Mouse (Mus musculus): ENCODE measurements around the gene Pigs. TPM values are rescaled to one million over a fixed set of nuclear protein-coding genes. Genes with fewer than 3 reads are reported as not detected.

Gene Pigs
- polyA plus RNA-seq, 1 experiment: 64.4 TPM

DNA sequence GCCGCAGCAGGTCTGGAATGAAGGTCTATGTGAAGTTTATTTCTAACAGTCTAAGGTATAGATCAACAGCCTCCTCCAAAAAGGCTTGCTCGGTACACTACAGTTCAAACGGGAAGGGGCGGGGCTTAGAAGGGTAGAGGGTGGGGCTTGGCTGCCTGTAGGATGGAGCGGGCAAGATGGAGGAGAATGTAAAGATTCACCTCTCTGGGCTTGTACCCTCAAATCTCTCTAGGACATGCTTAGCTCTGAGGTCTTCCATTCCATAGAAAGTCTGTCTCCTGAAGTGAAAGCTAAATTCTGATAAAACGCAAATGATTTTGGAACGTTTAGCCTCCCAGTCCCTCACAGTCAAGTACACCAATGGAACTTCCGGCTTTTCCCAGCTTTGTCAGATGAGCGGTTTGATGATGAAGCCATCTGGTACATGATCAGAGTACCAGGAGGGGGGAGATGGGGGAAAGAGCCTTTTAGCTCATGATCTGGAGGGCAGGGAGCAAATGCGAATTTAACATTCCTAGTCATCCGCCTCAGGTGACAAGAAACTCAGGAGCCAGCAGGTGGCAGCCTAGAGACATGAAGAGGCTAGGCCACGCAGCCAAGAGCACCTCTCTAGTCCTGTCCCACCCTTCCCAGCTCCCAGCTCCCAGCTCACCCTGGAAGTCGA lies 32.0 kb downstream of the Pigs start:
- 10% methylated on average over 13 of the region's 13 CpGs for WGBS
- no peak for DNase-seq (ENCODE audit: low read depth, low spot score)

DNA sequence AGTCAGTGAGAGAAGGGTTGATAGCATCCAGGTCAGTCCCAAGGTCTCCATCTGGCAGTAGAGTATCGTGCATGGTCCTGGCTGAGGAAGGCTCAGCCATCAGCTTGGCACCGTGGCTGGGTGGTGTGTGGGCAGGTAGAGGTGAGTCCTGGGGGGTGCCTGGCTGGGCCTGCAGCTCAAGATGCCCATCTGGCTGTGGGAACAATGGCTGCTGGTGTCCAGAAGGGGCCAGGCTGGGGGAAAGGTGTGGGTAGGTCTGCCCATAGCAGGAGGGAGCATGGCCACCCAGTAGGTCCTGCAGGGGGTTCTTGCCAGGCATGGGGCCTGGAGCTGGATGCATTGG lies 32.5 kb downstream of the Pigs start:
- no peak for DNase-seq (ENCODE audit: low read depth, low spot score)
- 67% methylated on average over 2 of the region's 2 CpGs for WGBS

DNA sequence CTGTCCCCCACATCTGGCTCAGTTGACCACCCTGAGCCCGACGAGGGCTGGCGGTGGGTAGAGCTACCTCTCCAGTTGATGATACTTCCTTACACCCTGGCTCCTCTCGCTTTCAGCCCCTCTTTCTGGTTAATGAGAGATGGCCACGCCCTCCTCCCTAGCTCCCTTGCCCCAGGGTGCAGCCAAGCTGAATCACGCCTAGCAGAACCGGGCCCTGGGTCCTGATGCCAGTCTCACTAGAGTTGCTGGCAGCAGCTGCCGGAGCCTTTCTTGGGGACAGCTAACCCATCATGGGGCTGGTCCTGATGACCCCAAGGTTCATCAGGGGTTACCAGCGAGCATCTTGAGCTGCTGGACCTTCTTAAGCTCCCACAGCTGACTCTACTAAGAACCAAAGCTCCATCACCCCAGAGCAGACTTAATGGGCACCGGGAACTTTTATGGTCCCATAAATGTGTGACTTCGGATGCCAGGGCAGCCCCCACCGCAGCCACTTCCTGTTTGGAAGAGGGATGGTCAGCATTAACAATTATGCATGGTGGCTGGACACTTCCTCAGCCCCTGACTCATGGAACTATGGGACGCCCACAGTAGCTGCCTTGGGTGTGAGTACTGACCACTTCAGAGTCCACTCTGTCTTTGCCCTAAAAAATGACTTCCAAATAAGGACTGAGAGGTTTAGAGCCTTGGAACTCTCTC lies 35.2 kb downstream of the Pigs start:
- DNase-seq (ENCODE audit: low read depth, low spot score): no peak
- 28% methylated on average over 13 of the region's 13 CpGs for WGBS

DNA sequence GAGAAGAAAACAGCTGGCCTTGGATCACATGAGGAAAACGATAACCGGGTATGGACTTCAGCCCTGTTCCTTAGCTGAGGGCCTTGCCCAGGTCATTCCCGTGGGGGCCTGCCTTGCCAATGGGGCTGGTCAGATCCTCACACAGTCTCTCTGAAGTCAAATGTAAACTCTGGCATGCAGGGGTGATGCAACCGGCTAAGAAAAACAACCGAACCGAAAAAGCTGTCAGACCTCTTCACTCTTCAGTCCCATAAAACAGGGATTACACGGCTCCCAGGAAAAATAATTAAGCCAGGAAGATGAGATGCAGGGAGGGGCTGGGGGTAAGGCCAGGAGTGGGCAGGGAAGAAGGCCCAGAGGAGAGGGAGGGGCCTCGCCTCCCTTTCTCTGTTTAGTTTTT lies 35.9 kb downstream of the Pigs start:
- WGBS: 9% methylated on average over 7 of the region's 8 CpGs
- DNase-seq (ENCODE audit: low read depth, low spot score): no peak

DNA sequence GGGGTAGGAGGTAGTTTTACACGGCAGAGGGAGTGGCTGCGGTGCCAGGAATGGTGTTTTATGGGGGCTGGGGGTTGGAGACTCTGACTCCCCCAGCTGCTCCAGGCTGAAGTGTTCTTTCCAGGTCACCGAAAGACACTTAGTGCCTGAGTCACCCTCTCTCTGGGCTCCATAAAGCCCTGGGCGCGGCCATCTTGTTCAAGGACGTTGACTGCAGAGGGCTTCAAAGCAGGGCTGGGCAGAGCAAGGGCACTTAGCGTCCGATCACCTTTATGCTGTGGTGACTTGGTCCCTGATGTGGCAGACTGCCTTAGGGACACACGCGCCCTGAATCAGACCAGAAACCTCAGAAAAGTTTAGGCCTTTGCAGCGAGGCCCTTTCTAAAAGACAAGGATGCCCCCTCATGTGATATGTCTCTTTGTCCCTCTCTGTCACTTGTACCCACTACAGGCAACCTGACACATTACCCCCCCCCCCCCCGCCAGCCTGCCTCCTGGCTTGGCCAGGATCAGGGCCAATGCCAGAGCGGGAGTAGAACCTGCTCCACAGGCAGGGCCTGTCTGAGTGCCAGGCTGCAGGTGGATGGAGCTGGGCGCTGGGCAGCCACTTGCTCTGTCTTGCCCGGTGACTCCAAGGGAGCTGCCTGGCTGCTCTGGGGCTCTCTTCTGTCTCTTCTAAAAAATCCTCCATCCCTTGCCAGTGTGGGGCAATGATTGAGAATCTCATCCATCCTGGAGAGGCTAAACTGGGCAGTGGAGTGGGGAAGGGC lies 39.4 kb downstream of the Pigs start:
- DNase-seq (ENCODE audit: low read depth, low spot score): no peak
- WGBS: 54% methylated on average over 15 of the region's 15 CpGs

DNA sequence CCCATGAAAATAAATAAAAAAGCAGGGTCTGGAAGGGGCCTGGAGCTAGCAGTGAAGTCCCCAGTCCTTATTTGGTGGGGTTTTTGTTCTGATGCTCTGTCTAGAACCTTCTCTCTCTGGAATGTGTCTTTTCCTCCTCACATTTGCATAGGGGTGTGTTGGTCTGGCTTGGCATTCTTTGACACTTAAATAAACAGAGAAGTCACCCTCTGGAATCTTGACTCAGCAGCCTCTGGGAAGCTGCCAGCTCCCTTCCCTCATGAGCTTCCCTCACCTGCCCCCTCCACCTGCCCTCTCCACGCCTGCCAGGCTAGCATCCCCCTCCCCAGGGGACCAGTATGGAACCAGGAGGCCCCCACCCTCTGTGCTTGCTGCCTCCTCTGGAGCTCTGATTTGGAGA lies 42.2 kb downstream of the Pigs start:
- no peak for DNase-seq (ENCODE audit: low read depth, low spot score)
- 14% methylated on average over 1 of the region's 1 CpGs for WGBS

DNA sequence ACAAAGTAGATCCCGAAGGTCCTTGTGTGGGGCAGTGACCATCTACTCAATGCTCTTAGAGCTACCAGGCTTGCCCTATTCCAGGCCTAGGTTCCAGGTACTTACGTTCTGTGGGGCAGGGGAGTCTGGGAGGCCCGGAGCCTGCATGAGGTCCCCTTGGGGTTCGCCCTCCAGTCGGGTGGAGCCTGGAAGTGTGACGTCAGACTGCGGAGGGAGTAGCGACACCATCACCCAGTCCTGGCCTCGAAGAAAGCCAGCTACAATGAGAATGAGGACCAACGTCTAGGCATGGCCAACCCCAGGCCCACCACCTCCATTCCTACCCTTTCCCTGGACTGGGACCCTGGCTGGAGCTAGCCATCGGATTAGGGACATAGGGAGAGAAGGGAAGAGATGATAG lies 43.5 kb downstream of the Pigs start:
- DNase-seq (ENCODE audit: low read depth, low spot score): no peak
- WGBS: 92% methylated on average over 11 of the region's 11 CpGs

DNA sequence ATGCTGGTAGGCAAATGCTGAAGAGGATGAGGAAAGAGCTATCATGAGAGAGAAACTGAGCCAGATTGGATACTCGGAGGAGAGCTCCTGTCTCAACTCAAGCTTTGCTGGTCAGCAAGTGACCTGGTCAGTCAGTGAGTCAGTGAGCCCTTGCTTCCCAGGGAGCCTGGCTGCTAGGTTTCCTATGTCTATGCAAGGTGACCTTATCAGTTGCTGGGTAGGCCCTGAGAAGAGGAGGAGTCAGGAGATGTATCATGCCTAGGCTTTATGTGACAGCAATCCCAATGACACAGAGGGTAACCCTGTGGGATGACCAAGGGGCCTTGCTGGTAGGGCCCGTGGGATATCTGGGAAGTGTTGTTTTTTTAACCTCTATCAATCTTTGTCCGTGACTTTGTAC lies 44.0 kb downstream of the Pigs start:
- no peak for DNase-seq (ENCODE audit: low read depth, low spot score)
- WGBS: 84% methylated on average over 3 of the region's 3 CpGs

DNA sequence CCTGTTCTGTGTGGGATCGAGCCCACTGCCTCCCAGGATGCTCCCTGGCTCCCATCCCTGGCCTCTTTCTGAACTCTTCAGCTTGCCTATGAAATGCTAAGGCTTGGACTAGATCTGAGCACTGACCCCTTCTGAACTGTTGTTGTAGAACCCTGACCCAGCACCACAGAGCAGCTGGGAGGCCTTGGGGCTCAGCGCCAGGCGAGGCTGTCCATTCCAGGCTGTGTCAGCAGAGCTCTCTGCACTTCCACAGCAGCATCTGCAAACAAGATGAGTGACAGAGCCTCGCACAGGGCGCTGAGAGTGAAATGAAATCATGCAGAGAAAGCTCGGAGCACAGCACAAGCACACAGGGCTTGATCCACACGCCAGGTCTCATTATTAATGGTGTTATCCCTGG lies 44.4 kb downstream of the Pigs start:
- DNase-seq (ENCODE audit: low read depth, low spot score): no peak
- WGBS: 71% methylated on average over 7 of the region's 7 CpGs

DNA sequence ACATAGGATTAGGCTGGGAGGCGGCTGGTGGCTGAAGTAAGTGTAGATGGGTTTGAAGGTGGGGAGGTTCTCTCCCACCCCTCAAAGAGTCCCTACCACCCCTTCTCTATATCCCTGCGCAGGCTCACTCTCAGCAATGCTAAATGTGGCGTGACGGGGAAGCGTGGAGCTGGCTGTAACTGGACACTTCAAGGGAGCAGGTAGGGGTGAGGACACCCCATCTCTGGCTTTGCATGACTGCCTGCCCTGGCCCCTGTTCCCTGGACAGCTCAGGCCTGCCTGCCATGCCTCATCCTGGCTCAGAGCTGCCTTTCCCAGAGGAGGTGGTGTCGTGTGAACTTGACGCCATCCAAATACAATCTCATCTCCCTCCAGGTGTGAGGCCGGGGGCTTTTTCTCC lies 45.9 kb downstream of the Pigs start:
- WGBS: 93% methylated on average over 8 of the region's 8 CpGs
- DNase-seq (ENCODE audit: low read depth, low spot score): no peak

DNA sequence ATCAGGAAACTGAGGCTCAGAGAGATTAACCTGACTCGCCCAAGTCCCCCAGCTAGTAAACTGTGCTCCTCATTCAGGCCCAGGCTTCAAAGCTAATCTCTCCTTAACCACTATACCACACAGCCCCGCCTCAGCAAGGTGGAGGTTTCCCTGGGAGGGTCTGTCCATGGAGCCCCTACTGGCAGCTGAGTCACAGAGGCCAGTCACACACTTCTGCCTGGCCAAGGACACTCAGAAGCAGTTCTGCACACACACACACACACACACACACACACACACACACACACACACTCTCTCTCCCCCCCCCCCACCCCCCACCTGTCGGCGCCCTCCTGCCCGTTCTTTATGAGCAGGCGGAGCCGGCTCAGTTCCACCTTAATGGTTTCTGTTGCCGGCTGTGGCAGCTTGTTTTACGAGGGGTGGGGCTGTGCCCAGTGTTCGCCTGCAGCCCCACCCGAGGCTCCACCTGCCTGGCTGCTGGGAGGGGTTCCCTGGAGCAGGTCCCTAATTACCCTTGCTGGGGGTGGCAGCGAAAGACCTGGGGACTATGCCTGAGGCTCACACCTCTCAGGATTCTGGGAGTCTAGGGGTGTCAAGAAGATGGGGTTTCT lies 49.4 kb downstream of the Pigs start:
- DNase-seq (ENCODE audit: low read depth, low spot score): no peak
- WGBS: 18% methylated on average over 11 of the region's 12 CpGs

DNA sequence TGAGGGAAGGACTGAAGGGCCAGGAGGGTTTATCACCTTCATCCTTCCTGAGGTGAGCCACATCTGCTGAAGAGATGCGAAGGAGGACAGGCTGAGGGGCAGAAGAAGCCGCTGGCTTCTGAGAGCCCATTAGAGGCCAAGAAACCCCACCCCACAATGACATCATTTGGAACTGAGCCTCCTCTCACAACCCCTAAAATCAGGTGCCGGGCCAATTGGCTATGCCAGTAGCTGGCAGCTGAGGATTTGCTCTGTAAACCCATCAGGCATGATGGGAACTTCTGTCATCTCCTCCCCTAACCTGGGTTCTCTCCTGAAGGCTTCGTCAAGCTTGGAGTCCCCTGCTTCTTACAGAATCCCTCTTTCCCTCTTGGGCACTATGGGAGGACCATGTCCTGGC lies 52.1 kb downstream of the Pigs start:
- DNase-seq (ENCODE audit: low read depth, low spot score): no peak
- WGBS: 65% methylated on average over 4 of the region's 4 CpGs

DNA sequence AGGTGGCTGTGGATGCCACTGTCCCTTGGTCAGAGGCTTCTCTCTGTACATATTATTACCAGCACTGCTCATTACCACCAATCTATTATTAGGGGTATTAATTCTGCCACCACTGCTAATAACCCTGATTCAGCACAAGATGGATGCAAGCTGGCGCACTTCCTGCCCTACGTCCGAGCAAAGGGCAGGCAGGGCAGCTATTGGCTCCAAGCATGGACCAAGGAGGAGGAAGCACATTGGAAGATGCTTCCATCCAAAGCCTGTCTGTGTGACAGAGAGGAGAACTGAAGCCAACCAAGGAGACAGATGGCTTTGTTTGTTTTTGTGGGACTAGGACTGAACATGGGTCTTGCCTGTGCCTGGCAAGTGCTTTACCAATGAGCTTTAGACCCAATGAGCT lies 52.8 kb downstream of the Pigs start:
- 82% methylated on average over 3 of the region's 3 CpGs for WGBS

DNA sequence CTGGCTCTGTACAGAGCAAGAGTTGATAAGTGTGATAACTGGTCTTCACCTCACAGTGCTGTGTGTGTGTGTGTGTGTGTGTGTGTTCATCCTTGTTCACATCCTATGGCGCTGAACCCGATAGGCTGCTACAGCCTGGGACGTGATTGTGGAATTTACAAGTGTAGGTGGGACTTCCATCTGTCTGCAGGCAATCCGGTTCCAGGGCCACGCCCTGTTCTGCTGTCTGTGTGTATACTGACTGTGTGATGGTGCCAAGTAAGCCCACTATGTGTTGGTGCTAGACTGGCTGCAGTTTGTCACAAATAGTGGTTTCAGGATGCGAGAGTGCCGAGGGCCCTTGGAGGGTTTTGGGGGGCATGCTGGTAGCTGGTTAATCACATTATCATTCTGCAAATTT lies 54.1 kb downstream of the Pigs start:
- 51% methylated on average over 7 of the region's 7 CpGs for WGBS

More for the DNA sequence above, 52.8 kb downstream of the Pigs start:
- DNase-seq (ENCODE audit: low read depth, low spot score): no peak

DNA sequence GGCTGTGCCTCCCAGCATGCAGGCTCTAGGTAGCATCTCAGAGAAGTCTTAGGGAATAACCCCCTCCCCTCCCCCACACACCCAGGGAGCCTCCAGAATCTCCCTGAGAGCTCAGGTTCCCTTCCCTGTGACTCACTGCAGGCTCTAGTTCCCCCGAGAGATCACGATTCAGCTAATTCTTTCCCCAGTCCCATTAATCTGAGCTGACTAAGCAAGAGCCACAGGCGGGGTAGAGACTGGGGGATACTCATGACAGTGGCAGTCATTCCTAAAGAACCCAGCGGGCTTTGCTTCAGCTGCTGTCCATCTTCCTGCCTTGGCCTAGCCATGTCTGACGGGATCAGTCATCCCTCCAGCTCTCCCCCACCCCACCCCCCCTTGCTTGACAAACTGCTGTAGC lies 54.5 kb downstream of the Pigs start:
- no peak for DNase-seq (ENCODE audit: low read depth, low spot score)
- 74% methylated on average over 5 of the region's 5 CpGs for WGBS

More for the DNA sequence above, 54.1 kb downstream of the Pigs start:
- DNase-seq (ENCODE audit: low read depth, low spot score): no peak

DNA sequence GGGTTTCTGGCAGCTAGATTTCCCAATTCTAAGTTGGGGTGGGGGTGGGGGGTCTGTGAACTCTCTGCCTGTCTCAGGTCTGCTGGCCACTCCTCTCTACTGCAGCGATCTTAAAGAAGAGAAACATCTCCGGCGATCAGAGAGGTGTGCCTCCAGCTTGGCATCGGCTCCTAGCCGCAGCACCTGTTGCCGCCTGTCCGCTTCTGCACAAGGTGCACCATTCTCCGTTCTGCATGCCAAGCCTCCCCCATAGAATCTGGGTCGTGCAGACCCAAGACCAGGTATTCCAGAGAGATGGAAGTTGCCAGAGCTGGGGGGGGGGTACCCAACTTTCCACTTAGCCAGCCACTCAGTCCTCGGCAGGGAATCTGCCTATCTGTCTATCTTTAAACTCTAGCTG lies 57.6 kb downstream of the Pigs start:
- DNase-seq (ENCODE audit: low read depth, low spot score): no peak
- 63% methylated on average over 10 of the region's 10 CpGs for WGBS

DNA sequence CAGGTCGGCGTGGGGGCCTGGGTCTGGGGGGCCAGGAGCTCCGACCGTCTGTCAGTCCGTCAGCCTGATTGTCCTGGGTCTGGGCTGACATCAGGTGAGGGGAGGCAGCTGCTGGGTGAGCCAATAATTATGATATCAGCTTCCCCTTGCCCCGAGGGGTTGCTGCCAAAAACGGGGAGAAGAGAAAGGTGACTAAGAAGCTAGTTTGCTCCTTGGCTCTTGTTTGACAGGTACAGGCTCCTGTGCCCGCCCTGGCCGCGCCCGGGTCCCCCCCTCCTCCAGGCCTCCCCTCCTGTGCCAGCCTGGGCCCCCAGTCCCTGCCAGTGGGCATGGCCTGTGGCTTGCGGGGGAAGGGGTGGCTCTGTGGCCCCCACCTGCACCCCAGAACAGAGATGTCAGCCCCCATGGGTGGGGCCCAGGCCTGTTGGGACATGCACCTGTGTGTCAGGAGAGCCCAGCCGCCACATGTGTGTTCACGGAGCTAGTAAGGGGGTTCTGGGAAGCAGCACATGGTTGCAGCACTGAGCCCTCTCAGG lies 58.4 kb downstream of the Pigs start, which contains the start of gene Foxn1:
TSS of gene Foxn1 (minus strand) at position 51 of the 536 bp plus-strand sequence.
- no peak for DNase-seq (ENCODE audit: low read depth, low spot score)
- WGBS: 72% methylated on average over 14 of the region's 14 CpGs
